Mouse (Mus musculus): ENCODE measurements around the gene F2rl3. TPM values are rescaled to one million over a fixed set of nuclear protein-coding genes. Genes with fewer than 3 reads are reported as not detected.

F2rl3 gene
- polyA plus RNA-seq, 1 experiment, result 1.5 TPM

DNA sequence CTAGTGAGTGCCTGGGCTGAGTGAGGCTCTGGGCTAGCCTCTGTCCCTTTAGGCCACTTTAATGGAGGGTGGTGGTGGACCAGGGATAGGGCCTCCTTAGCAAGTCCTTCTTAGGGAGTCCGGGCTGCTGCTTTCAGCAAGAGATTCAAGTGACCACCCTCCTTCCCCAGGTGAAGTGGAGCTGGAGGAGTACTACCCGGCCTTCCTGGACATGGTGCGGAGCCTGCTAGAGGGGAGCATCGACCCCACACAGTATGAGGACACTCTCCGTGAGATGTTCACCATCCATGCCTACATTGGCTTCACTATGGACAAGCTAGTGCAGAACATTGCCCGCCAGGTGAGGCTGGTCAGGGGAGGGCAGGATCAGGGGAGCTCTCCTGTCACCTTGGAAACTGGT is 11.4 kb upstream of the F2rl3 start:
- no peak for DNase-seq (ENCODE audit: low read depth)
- TF ChIP-seq POLR2A (IDR thresholded peaks at IDR 0.05; ENCODE audit: borderline replicate concordance, extremely low read depth, insufficient read depth, insufficient read length, poor library complexity, severe bottlenecking), result no peak
- TF ChIP-seq CTCF (IDR thresholded peaks at IDR 0.05; ENCODE audit: borderline replicate concordance, extremely low read depth, insufficient read depth, insufficient read length), result no peak

DNA sequence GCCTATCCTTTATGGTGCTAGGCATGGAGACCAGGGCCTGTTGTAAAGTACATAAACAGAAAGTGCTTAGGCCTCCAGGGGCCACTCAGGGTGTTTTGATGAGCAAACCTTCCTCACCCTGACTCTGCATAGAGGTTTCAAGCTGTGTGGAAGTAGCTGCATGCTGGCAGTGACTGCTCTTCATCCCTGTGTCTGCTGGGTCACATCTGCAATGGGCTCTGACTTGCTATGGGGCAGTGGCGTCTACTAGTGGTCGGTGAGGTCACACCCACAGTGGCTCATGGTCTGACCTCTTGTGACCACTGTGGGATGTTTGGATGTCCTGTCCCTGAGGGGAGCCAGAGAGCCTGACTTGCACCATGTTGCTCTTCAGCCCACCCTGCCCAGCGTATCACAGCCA is 10.6 kb upstream of the F2rl3 start:
- TF ChIP-seq POLR2A (IDR thresholded peaks at IDR 0.05; ENCODE audit: borderline replicate concordance, extremely low read depth, insufficient read depth, insufficient read length, poor library complexity, severe bottlenecking) (no peak), CTCF (IDR thresholded peaks at IDR 0.05; ENCODE audit: borderline replicate concordance, extremely low read depth, insufficient read depth, insufficient read length) (no peak)
- no peak for DNase-seq (ENCODE audit: low read depth)

DNA sequence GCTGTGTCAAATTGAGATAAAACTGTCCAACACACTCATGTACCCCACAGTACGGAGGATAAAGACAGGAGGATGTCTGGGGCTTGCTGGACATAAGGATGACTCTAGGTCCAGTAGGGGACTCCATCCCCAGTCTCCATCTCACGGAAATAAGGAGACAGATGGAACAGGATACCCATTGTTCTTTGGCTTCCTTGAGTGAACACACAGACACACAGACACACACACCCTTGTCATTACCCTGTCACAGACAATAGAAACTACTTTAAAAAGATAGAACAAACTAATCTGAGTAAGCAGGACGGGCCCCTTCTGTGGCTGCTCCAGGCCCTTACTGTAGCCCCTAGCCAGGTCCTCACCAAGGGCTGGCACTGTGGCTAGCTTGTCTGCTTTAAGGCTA is 9.4 kb upstream of the F2rl3 start:
- TF ChIP-seq CTCF (IDR thresholded peaks at IDR 0.05; ENCODE audit: borderline replicate concordance, extremely low read depth, insufficient read depth, insufficient read length) (no peak), POLR2A (IDR thresholded peaks at IDR 0.05; ENCODE audit: borderline replicate concordance, extremely low read depth, insufficient read depth, insufficient read length, poor library complexity, severe bottlenecking) (no peak)
- no peak for DNase-seq (ENCODE audit: low read depth)

DNA sequence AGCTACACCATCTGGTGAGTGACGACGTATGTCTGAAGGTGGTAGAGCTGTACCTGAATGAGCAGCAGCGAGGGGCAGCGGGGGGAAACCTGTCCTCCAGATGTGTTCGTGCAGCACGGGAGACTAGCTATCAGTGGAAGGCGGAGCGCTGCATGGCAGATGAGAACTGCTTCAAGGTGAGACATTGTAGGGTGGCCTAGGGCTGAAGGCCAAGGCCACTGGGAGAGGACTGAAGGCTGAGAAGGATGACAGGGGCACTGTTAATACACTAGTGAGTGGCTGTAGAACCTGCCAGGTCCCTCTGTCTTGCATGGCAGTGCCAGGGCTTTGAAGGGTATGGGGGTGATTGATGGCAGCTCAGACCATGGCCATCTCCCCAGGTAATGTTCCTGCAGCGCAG is 8.5 kb upstream of the F2rl3 start:
- TF ChIP-seq CTCF (IDR thresholded peaks at IDR 0.05; ENCODE audit: borderline replicate concordance, extremely low read depth, insufficient read depth, insufficient read length) (no peak), POLR2A (IDR thresholded peaks at IDR 0.05; ENCODE audit: borderline replicate concordance, extremely low read depth, insufficient read depth, insufficient read length, poor library complexity, severe bottlenecking) (no peak)

DNA sequence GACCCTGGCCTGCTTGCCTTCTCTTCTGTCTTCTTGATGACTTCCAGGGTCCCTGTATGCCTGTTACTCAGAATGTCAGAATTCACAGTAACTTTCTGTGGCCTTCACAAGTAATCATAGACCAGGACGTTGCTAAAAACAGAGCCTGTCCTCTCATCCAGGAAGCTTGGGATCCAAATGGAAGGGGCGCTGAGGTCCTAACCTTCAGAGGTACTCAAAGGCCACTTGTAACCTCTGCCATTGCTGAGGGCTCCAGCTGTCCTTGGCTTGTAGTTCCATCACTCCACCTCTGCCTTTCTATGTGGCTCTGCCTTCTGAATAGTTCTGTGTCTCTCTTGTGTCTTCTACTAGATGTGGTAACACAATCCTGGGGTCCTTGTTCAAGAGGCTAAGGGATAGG is 7.9 kb upstream of the F2rl3 start:
- no peak for TF ChIP-seq CTCF (IDR thresholded peaks at IDR 0.05; ENCODE audit: borderline replicate concordance, extremely low read depth, insufficient read depth, insufficient read length)
- no peak for TF ChIP-seq POLR2A (IDR thresholded peaks at IDR 0.05; ENCODE audit: borderline replicate concordance, extremely low read depth, insufficient read depth, insufficient read length, poor library complexity, severe bottlenecking)
- no peak for DNase-seq (ENCODE audit: low read depth)

More for the DNA sequence above, 8.5 kb upstream of the F2rl3 start:
- no peak for DNase-seq (ENCODE audit: low read depth)

DNA sequence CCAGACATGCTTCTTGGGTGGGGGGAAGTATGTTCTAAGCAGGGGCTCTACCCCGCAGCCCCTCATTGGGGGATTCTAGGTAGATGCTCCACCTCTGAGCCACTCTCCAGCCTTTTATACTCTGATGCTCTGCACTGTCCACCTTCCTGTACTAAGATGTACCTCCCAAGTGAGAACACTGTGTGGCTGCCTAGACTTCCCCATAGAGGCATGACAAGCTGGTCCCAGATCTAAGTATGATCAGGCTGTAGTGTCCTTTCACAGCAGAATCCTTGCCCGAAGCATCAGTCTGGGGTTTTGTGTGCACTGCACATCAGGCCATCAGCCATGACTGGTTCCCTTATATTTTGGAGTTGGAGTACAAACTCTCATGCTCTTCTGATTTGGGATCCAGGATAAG is 5.6 kb upstream of the F2rl3 start:
- DNase-seq (ENCODE audit: low read depth), result no peak
- TF ChIP-seq CTCF (IDR thresholded peaks at IDR 0.05; ENCODE audit: borderline replicate concordance, extremely low read depth, insufficient read depth, insufficient read length) (no peak), POLR2A (IDR thresholded peaks at IDR 0.05; ENCODE audit: borderline replicate concordance, extremely low read depth, insufficient read depth, insufficient read length, poor library complexity, severe bottlenecking) (no peak)

DNA sequence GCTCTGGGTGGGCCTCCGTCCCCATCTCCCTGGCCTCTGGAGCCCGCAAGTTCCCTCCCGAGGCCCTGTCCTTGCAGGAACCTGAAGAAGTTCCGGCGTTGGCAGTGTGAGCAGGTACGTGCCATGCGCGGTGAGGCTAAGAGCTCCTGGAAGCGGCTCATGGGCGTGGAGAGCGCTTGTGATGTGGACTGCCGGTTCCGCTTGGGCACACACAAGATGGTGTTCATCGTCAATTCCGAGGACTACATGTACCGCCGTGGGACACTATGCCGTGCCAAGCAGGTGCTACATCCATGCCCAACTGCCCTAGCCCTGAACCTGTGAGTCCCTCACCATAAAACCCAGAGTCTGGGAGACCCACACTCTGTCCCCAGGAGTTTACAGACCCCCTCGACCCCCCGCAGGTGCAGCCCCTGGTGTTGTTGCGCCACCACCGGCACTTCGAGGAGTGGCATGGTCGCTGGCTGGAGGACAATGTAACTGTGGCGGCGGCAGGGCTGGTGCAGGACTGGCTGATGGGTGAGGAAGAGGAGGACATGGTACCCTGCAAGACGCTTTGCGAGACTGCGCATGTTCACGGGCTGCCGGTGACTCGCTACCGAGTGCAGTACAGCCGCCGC is 4.8 kb upstream of the F2rl3 start:
- TF ChIP-seq POLR2A (IDR thresholded peaks at IDR 0.05; ENCODE audit: borderline replicate concordance, extremely low read depth, insufficient read depth, insufficient read length, poor library complexity, severe bottlenecking), result no peak
- no peak for TF ChIP-seq CTCF (IDR thresholded peaks at IDR 0.05; ENCODE audit: borderline replicate concordance, extremely low read depth, insufficient read depth, insufficient read length)
- DNase-seq (ENCODE audit: low read depth), result no peak

DNA sequence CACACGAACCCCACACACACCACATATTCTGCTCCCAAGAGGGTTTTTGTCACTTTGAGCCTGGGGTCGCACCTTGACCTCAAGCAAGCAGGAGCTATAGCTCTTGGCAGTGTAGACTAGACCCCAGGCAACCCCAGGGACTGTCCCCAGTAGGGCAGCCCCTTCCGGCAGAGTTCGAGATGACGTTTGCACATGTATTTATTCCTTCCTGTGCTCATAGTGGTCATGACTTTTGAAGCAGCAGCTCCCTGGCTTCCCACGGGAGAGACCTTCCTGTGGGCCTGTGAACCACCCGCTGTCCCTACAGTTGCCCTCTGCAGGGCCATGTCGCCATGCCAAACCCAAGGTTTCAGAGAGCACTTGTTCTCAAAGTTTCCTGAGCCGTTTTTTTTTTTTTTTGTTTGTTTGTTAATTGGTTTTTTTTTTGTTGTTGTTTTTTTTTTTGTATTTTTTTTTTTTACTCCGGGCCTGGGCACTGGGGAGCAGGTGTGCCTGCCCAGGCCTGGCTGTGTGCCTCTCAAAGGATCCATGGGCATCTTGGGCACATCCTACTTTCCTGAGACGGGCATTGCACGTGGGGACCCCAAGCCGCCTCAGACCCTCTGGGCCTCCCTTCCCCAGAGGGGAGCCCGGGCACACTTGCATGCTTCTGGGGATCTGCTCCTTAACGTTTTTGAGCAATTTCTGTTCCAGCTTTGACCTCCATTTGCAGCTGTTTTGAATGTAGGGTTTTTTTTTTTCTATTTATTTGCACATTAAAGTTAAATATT is 4.1 kb upstream of the F2rl3 start:
- no peak for TF ChIP-seq POLR2A (IDR thresholded peaks at IDR 0.05; ENCODE audit: borderline replicate concordance, extremely low read depth, insufficient read depth, insufficient read length, poor library complexity, severe bottlenecking)
- no peak for TF ChIP-seq CTCF (IDR thresholded peaks at IDR 0.05; ENCODE audit: borderline replicate concordance, extremely low read depth, insufficient read depth, insufficient read length)
- DNase-seq (ENCODE audit: low read depth), result no peak

DNA sequence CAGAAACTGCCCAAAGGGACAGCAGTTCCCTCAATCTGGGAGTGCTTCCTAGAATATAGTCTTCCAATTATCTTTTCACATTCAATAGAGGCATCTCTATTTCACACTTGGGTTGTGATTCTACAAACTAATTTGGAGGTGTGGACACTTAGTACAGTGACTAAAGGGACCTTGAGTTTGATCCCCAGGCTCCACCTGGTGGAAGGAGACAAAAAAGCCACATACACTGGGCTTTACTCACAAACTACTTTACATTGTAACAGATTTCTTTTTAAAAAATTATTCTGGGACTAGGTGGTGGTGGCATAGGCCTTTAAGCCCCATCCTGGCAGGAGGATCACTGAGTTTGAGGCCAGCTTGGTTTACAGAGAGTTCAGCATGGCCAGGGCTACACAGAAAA is 3.4 kb upstream of the F2rl3 start:
- TF ChIP-seq POLR2A (IDR thresholded peaks at IDR 0.05; ENCODE audit: borderline replicate concordance, extremely low read depth, insufficient read depth, insufficient read length, poor library complexity, severe bottlenecking), result no peak
- TF ChIP-seq CTCF (IDR thresholded peaks at IDR 0.05; ENCODE audit: borderline replicate concordance, extremely low read depth, insufficient read depth, insufficient read length), result no peak
- no peak for DNase-seq (ENCODE audit: low read depth)

DNA sequence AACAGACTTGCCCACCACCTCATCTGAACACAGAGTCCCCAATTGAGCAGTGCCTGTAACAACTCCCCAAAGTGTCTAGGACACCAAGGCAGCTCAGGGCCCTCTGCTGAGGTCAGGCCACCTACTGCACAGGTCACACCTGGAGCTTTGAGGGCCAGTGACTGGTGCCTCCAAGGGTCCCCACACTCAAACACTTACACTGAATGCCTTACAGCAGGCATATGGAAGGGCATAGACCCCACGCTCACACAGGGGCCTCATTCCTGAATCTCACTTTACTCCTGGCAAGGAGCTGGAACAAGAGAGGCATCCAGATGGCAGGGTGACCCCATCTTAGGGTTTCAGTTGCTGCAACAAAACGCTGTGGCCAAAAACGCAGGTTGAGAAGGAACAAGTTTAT is 1.5 kb upstream of the F2rl3 start:
- no peak for DNase-seq (ENCODE audit: low read depth)
- TF ChIP-seq CTCF (IDR thresholded peaks at IDR 0.05; ENCODE audit: borderline replicate concordance, extremely low read depth, insufficient read depth, insufficient read length), result no peak
- no peak for TF ChIP-seq POLR2A (IDR thresholded peaks at IDR 0.05; ENCODE audit: borderline replicate concordance, extremely low read depth, insufficient read depth, insufficient read length, poor library complexity, severe bottlenecking)

DNA sequence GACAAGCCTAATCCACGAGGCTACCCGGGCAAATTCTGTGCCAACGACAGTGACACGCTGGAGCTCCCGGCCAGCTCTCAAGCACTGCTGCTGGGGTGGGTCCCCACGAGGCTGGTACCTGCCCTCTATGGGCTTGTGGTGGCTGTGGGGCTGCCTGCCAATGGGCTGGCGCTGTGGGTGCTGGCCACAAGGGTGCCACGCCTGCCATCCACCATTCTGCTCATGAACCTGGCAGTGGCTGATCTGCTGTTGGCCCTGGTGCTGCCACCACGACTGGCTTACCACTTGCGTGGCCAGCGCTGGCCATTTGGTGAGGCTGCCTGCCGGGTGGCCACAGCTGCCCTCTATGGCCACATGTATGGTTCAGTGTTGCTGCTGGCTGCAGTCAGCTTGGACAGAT is 626 bp downstream of the F2rl3 start:
- no peak for DNase-seq (ENCODE audit: low read depth)
- TF ChIP-seq POLR2A (IDR thresholded peaks at IDR 0.05; ENCODE audit: borderline replicate concordance, extremely low read depth, insufficient read depth, insufficient read length, poor library complexity, severe bottlenecking), result no peak

DNA sequence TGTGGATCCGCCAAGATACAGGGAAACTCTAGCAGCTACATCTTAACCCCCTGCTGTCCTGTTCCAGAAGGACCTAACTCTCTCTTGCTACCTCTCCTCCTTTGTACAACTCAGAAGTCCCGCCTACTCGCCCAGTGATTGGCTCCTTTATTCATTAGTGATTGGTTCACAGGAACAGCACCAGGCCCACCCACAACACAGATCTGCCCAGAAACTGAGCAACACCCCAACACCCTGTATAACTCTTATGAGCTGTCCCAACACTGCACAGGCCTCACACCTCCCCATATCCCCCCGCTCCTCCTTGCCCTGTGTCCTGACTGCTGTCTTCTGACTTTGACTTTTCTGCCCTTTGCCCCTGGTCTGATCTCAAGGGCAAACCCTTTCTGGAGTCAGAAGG is 4.0 kb downstream of the F2rl3 start:
- TF ChIP-seq CTCF (IDR thresholded peaks at IDR 0.05; ENCODE audit: borderline replicate concordance, extremely low read depth, insufficient read depth, insufficient read length) (no peak), POLR2A (IDR thresholded peaks at IDR 0.05; ENCODE audit: borderline replicate concordance, extremely low read depth, insufficient read depth, insufficient read length, poor library complexity, severe bottlenecking) (no peak)
- DNase-seq (ENCODE audit: low read depth), result no peak

All from brain, embryonic 14.5 days (tissue).